Mouse (Mus musculus): ENCODE measurements at regions not wholly inside any gene's neighbourhood (a gene's known extent, or its start where the extent isn't known, plus 50 kb on each side); places are given as distances from the start of the nearest gene placed in this dataset.
A peak's percentile ranks its signal among the peaks of the same experiment; 100 is the strongest.

DNA sequence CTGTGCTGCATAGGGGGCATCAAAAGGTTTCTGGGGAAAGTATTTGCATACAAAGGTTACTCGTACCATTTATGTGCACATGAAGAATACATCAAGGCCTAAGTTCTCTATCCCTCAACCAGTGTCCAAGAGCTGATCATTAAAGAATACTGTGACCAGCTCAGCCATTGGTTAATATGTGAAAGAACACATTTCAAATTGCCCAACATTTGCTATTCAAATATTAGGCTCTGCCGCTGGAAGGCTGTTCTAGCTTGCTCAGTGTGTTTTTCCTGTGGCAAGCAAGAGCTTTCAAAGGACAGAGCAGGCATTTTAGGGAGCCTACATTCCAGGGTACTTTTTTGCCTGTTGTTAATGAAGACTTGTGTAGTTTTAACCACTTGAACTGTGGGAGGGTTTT, 220.8 kb downstream of the Ahr start:
- no peak for DNase-seq (ENCODE audit: low read depth, low spot score)

DNA sequence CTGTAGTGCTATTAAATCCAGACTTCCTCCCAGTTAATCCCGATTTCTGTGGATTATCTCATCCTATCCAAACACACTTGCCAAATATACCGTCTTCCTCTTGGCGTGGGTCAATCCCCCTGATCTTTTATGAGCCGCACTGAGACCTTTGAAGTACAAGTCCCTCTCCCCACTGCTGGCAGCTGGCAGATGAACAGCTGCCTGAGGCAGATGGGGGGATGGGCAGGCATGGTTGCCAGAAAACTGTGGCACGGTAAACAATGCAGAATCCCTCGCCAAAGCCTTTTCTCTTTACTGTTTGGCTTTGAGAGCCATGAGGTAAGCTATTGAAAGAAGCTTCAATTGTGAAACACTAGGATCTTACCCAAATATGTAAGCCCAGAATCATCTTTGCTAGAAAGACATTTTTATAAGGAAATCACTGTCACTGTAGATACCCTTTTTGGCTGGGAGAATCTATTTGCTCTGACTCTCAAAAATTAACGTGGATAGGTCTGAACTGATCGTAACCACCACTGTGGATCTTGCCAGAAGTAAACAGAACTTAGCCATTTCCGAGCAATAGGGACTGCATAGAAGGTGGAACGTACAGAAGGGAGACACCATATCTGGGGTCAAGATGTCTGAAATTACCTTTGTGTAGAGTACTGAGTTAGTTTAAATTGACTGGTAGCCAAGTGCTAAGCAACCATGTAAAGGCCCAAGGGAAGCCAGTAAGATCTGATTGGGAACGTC, 221.5 kb downstream of the Ahr start:
- DNase-seq (ENCODE audit: low read depth, low spot score) = peak; percentile 27

DNA sequence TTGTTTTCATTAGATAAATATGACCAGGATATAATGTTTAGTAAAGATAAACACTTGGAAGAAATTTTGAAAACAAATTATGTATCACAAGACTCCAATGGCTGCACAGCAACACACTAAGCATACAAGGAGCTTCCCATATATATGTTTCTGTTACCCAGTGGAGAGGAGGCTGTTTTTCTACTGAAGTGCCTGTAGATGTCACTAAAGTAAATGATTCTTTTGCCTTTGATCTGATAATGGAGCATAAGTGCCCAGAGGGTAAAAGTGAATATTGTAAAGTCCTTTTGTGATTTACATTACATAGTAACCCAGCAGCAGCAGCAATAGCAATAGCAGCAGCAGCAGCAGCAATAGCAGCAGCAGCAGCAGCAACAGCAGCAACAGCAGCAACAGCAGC, 226.3 kb downstream of the Ahr start:
- peak; percentile 45 for DNase-seq (ENCODE audit: low read depth, low spot score)

DNA sequence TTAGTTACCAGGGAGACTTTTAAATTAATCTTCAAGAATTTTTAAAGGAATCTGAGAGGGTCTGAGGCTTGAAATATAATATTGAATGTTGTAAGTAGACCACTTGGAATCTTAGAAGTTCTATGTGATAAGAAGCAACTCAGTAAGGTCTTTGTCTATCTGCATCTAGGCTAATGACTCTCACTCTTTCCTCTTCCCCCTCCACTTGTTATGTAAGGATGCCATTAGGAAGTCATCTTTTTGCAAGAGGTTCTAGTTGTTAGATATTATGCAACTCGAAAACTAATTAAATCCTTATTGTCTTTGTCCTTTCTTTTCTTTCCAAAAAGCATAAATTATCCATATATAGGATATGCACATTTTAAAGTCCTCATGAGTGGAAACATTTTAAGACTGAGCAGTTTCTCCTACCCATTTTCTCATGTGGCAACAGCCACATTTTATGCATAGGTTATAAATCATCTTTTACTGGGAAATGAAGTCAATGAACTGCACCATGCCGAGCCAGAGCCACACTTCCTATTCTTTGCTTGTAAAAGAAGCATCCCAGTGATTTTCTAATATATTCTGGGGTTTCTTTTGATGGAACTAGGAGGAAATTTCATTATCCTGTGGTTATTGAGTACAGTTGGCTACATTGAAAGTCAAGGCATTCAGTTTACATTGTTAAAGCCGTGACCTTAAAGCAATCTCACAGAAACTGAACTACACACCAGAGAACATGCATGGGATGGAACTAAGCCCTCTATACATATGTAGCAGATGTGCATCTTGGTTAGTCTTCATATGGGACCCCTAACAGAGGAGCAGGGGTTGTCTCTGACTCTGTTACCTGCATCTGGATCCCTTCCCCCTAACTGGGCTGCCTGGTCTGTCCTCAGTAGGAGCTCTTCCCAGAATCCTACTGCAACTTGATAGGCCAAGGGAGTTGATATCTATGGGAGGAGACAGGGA, 230.8 kb downstream of the Ahr start:
- no peak for DNase-seq (ENCODE audit: low read depth, low spot score)

DNA sequence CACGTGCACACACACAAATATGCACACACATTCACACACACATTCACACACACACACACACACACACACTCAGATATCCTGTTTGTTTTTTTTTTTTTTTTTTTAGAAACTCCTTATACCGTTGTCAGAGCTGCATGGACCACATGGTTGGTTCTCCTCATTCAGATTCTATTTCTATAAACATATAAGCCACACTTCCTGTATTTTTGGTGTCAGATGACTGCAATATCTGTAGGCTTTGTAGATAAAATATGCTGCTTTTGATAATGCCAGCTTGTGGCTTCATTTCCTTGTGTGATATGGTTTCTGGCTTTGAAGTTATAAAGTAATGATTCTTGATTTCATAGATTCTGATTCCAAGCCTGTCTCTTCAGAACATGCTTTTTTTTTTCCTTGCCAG, 231.7 kb downstream of the Ahr start:
- no peak for DNase-seq (ENCODE audit: low read depth, low spot score)

DNA sequence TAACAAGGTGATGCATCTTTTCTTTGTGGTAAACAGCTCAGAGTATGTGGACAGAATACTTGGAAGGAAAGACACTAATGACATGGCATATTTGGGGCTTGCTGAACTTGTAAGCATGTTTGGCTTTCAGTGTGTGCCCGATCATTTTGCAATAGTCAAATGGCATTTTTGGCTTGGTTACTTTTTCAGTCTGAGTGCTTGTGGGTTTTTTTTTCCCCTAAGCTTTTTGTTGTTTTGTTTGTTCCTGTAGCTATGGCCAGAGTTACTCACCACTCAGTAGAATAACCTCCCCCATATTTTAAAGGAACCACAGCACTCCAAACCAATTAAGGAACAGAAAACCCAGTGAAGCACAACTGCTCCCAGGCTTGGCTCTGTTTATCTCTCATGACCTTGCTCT, 240.2 kb downstream of the Ahr start:
- DNase-seq (ENCODE audit: low read depth, low spot score) = no peak

DNA sequence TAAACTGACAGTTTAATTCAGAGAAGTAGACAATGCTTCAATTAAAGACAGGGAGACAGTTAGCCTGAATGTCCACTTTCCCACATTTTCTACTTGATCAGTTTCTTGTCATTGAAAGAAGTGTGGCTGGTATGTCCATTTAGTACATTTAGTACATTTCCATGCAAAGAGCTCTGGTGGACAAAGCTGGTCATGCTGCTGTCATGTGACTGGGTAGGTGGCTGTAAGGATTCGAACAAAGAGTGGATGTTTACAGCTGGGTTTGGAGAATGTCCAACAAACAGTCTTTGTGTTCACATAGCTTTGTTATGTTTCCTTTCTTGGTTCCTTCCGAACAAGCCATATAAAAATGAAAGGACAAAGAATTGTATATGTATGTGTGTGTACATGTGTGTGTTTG, 241.3 kb downstream of the Ahr start:
- DNase-seq (ENCODE audit: low read depth, low spot score) = no peak

DNA sequence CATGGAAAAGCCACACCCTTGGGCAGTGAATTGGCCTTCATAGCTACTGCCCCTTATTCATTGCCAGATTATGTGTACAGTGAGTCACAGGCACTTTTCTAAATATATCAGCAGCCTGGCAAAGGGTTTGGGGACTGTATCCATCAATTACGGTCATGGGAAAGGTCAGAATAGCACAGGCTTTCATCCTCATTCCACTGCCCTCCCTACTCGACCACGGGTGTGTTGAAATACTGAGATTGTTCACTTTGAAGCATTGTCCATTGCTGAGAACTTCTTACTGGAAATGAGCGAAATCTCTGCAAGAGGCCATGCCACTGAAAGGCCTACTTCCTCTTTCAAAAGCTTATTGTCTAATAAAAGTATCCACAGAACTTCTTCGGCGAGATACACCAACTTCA, 242.9 kb downstream of the Ahr start:
- no peak for DNase-seq (ENCODE audit: low read depth, low spot score)

DNA sequence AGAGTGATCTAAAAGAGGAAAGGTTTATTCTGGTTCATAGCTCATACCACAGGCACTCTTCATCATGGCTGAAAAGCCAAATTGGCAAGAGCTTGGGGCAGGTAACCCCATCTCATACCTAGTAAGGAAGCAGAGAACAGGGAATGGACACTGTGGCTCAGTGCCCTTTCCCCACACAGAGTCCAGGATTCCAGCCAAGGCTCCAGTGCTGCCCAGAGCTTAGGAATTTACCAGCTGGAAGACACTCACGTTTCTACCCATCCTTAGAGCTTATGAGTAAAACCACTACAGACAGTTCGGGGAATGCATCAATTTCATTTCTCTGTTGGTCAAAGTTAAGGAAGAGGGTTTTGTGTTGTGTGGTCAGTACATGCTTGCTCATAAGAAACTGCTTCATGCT, 241.0 kb downstream of the Snx13 start:
- no peak for DNase-seq (ENCODE audit: low read depth, low spot score)

DNA sequence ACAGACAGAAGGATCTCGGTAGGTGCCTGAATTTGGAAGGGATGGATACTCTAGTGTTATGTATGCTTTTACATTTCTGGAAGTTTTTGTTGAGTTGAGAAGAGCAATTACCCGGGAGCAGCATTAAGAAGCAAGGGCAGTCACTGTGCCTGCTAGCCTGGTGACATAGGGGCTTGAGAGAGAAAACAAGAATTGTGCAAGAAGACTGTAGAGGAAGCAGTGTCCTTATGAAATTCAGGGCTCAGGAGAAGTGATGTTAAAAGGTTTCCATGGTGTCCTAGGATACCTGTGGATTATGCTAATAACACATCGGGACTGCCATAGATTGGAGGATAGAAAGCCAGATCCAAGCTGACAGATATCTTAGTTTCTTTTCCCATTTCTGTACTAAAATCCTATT, 240.6 kb downstream of the Snx13 start:
- no peak for DNase-seq (ENCODE audit: low read depth, low spot score)

DNA sequence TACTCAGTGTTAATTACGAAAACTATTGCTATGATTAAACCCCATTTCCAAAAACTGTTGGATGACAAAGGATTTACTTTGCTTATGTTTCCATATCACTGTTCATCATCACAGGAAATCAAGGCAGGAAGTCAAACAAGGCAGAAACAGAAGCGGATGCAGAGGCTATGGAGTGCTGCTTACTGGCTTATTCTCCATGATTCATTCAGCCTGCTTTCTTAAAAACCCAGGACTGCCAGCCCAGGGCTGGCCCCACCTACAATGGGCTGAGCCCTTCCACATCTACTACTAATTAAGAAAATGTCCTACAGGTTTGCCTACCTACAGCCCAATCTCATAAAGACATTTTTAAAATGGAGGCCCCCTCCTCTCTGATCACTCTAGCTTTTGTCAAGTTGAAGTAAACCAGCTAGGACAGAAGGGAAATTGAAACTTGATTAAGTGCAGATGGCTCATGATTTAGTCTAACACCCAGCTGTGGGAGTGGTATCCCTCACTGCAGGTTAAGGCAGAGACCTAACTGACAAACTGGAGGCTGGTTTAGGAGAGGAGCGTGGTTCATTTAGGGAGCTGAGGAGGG, 240.1 kb downstream of the Snx13 start:
- no peak for DNase-seq (ENCODE audit: low read depth, low spot score)

DNA sequence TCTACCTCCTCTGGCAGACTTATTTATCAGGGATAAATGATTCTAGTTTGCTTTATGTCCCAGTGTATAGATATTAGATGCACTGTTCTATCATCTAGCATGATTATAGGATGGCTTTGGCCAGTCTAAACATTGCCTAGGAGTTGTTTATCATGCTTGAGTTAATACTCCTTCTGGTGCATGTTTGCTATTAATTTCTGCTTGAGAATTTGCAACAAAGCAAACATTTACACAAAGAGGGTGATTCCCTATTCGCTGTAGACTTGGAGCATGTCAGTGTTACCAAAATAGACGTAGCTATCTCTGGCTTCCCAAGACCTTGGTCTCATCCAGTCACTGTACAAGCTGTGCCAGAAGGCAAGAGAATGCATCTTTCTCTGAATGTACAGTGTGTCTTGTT, 237.4 kb downstream of the Snx13 start:
- DNase-seq (ENCODE audit: low read depth, low spot score) = no peak

DNA sequence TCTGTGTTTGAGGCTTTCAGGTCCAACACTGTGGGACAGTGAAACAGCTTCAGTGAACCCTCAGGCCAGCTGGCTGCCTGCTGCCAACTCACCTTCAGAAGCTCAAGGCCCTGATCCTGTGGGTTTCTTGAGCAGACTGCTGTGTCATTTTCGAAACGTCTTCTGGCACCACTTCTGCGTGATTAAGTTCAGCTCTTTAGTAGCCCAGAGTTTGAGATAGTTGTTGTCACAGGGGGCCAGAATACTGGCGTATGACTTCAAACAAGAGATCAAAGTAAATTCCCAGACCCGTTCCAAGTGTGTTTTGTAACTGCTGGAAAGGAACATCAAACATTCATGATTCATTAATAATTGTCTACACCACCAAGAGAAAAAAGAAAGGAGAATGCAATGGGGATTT, 236.9 kb downstream of the Snx13 start:
- DNase-seq (ENCODE audit: low read depth, low spot score) = no peak

DNA sequence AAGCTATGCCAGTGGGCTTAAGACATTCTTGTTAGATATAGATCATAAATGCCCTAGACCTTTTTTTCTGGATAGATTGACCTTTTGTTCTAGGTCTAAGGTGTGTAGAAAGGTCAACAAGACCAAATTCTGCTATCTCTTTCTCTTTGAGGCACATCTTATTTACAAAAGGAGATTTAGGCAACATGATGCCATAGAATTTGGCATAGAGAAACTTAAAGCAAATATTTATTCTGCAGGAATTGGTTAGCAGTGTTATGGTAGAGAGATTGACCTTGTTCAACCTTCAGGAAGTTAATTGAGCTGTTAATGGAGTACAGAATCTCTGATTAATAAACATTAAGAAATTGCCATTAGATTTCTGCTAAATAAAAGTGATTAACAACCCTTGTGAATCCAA, 236.4 kb downstream of the Snx13 start:
- no peak for DNase-seq (ENCODE audit: low read depth, low spot score)

DNA sequence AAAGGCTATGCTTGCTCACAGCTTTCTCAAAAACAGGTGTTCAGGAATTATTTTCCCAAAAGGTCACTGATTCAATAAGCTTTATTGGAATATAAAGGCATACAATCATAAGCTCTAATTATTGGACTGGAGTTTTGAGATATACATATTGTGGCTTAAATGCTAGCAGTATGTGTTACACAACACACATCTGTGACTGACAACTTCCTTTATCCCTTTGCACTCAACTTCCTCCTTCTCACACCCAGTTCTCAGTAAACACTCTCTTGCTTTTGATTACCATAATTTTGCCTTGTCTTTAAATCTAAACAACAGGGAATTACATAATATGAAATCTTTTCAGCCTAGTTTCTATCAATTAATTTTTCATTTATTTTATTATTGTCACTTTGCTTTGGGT, 222.5 kb downstream of the Snx13 start:
- no peak for DNase-seq (ENCODE audit: low read depth, low spot score)

DNA sequence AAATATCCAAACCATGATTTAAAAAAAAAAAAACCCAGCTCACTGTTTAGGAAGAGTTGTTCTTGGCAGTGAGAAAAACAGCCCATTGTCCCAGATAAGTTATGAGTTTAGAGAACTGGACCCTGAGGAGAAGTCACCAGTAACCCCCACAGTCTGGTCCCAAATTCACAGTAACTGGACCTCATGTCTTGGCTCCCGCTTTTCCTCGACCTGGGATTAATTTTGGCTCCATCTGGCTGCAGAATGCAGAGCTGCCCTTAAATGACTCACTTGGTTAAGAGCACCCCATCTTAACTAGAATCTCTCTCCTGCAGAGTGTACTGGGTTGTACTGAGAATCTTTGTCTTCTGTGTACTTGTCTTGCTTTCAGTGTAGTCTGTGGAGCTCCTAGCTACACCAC, 221.0 kb downstream of the Snx13 start:
- no peak for DNase-seq (ENCODE audit: low read depth, low spot score)

DNA sequence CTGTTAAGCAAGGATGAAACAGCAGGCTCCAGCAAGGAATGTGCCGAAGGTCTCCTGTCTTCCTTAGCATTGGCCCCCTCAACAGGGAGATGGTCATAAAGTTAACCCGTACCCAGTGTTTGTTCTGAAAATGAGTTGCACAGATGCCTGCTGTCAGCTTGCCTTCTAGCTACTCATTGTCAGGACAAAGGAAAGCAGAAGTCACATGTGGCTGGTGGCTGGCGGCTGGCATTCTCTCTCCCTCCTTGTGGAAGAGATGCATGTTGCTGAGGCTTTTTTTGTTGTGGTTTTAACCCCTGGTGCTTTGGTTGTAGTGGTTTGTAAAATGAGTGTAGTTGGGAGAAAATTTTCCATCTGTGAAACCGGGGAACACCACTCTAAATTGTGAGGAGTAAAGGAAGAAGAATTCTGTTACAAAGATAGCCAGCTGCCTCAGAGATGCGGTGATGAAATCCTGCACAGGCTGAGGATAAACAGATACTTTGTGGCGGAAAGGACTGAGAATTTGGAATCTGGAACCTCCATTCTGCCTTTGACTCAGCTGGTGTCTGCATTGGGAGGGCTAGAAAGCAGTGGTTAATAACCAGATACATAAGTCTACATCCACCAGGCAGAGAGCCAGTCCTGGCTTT, 220.2 kb downstream of the Snx13 start:
- DNase-seq (ENCODE audit: low read depth, low spot score) = no peak

DNA sequence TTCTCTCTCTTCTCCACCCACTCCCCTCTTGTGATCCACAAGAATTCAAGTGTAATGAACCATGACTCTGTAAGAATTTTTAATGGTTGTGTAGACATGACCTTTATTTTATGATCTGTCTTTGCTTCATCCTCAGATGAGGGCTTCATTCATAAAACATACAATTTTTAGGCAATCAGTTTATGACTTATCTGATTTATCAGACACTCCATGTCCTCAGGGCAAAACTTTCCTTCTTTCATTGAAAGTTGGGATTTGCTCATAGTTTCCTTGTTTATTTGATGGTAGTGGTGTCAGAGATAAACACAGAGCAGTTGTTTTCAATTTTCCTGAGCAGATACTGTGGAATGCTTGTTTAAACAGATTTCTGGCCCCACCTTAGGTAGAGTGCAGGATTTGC, 212.8 kb downstream of the Snx13 start:
- no peak for DNase-seq (ENCODE audit: low read depth, low spot score)

DNA sequence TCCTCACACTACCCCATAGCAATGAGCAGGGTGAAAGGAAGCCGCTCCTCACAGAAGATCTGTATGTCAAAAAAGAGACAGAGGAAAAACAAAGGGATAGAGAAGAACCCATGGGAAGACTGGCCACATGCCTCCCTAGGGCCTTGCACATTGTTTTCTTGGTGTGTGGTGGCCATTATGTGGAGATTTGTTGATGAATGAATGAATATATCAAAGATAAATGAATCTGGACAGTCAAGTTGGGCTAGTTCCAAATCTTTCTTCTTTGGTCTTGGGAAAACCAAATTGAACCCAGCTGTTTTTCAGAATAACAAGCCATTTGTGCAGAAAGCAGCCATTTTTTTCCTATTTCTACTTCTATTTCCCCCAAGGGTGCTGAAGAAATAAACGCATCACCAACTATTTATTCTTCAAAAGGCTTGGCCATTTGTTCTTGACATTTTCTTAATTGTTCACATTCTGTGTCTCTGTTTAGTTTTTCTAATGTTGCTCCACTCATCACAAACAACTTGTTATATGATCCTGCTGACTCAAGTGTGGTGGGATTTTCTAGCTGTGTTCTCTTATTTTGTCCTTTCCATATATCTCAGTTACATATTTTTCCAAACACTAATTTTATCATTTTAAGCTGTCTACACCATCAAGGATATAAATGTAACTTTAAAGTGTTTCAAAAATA, 208.9 kb downstream of the Snx13 start:
- DNase-seq (ENCODE audit: low read depth, low spot score) = no peak

DNA sequence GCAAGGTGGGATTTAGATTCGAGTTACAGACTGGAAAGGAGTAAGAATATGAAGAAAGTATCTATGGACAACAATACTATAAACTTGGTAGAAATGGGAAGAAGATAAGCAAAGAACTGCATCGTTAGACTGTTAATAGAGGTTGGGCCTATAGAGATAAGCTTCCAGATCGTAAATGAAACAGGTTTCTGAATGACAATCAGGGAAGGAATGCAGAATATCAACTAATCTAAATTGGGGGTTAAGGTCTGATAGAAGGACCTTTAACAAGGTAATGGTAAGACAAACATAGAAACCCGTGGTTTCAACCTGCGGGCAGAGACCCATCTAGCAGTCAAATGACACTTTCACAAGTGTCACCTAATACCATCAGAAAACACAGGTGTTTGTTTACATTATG, 201.5 kb downstream of the Snx13 start:
- DNase-seq (ENCODE audit: low read depth, low spot score) = no peak

DNA sequence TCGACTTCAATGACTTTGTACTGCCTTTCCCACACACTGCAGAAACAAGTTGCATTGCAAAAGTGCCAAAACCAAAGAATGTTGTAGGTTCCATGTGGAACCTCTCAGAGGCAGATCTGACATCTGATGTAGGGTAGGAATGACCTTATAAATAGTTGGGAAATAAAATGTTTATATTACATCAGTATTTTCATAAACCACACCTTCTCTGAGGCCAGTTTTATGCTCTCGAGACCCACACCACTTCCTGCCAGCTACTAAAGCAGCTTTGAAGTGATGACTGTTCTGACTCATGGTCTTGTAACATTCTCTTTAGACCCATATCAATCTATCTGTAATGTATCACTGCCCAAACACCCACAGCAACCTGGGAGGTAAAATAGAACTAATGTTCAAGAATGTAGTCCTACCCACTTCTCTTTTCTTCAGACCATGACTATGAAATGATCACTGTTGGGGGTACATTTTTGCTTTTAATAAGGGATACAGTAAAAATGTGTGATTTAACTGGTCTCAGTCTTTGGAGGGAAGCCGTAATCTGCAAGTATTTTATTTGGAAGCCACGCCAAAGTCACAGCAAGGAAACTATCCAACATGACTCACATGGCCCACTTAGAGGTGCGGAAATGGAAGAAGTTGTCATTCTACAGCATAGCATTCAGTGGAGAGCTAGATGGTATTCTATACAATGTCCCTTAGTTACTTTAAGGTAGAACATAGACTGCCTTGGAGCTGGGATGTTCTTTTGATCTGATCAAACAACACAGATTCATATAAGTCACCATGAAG, 199.4 kb downstream of the Snx13 start:
- DNase-seq (ENCODE audit: low read depth, low spot score) = peak; percentile 14

Measured in brain, adult 2 months (tissue).